Mouse (Mus musculus) C2C12 (cell line): ENCODE results near the gene Vmn1r54.
"Not testable (repeated sequence)": the region's sequence is repeated elsewhere in the genome, so short reads cannot be mapped to it uniquely, and the experiment has no call there.

Source experiments
- CTCF ChIP-seq: IDR thresholded peaks from one replicate; pipeline ENCODE4 v1.5.1; 2011; ENCODE audit not compliant: control insufficient read depth, insufficient read depth, insufficient read length
- MYOD1 ChIP-seq: IDR thresholded peaks from one replicate; pipeline ENCODE4 v1.6.1; 2011; ENCODE audit warnings: low read depth; ENCODE audit not compliant: control insufficient read depth, insufficient read length
- USF1 ChIP-seq: IDR thresholded peaks from one replicate; pipeline ENCODE4 v1.6.1; 2011; ENCODE audit warnings: low read depth, mild to moderate bottlenecking, control low read depth, moderate library complexity

DNA sequence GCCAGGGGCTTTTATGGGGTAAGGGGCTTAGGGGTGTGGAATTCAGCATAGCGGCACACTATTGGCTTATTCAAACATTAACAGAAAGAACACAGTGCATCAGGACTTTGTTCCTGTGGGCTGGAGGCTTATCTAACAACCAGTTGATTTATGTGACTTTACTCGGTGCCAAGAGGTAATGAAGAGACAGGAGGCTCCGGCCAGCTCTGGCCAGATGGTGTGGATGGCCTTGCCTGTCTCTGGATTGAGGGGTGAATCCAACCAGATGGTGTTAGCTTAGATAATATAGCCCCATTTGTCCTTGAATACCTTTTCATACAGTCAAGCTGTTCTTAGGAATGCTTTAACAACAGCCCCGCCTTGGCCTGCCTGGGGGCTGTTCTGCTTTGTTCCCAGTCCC is 14.0 kb upstream of the Vmn1r54 start:
- not testable (repeated sequence) for TF ChIP-seq USF1, CTCF, MYOD1
